Mouse (Mus musculus): ENCODE data around the gene Cyp27a1.

Gene Cyp27a1

GRCm38 (mm10) chr1:74771931-74772620 lies 58.7 kb downstream of the Cyp27a1 start:
- DNase-seq (ENCODE audit: low spot score in 2 of 2) = no peak

- DNase-seq (ENCODE audit: low spot score in 2 of 2) = peak; percentile 25 to 55
Measured at GRCm38 (mm10) chr1:74773136-74773535, 59.8 kb downstream of the Cyp27a1 start.

GRCm38 (mm10) chr1:74774062-74774461 lies 60.7 kb downstream of the Cyp27a1 start:
- no peak for DNase-seq (ENCODE audit: low spot score in 2 of 2)

GRCm38 (mm10) chr1:74775816-74776215 lies 62.4 kb downstream of the Cyp27a1 start:
- no peak for DNase-seq (ENCODE audit: low spot score in 2 of 2)

GRCm38 (mm10) chr1:74778934-74779486 lies 65.6 kb downstream of the Cyp27a1 start:
- DNase-seq (ENCODE audit: low spot score in 2 of 2) = no peak

- DNase-seq (ENCODE audit: low spot score in 2 of 2) = no peak
Measured at GRCm38 (mm10) chr1:74782045-74782444, 68.7 kb downstream of the Cyp27a1 start.

GRCm38 (mm10) chr1:74783554-74783953 lies 70.2 kb downstream of the Cyp27a1 start:
- no peak for DNase-seq (ENCODE audit: low spot score in 2 of 2)

GRCm38 (mm10) chr1:74784041-74784759 lies 70.8 kb downstream of the Cyp27a1 start:
- DNase-seq (ENCODE audit: low spot score in 2 of 2) = peak; percentile 32 to 46
